17 mouse cellular contexts compared by ENCODE assay signal in genomic region chr1:194930706-194931105, GRCm38 (mm10). TPM values are rescaled to one million over a fixed set of nuclear protein-coding genes. Genes with fewer than 3 reads are reported as not detected.
DNase-seq lines count a peak whose midpoint lies in the region; ATAC-seq and TF ChIP-seq lines count a peak whose summit lies in the region.
"Had no signal": no experiment of that assay in that cellular context is flagged by ENCODE, and none has a peak within 500 bp of the region (broad histone marks: within the 10 kb centered on the region; RNA-seq: fewer than 3 reads in every experiment).

No protein-coding gene starts in this region.

- H3K27ac ChIP-seq in forebrain, postnatal 0 days (ENCODE audit: low read depth, low read length) = peak overlapping the region; percentile 40; the same call in 1 of the 2 replicates
- H3K27ac ChIP-seq in forebrain, embryonic 12.5 days = no peak overlapping the region
- H3K27ac ChIP-seq in left cerebral cortex, adult 2 months = peak overlapping the region; percentile 61; the same call in 1 of the 2 replicates
- peak overlapping the region; percentile 74; the same call in 1 of the 2 replicates for H3K27ac ChIP-seq in embryonic fibroblast, embryonic 13.5 days (ENCODE audit: insufficient read depth, low read length)
- H3K27ac ChIP-seq: liver, embryonic 14.5 days; neural tube, embryonic 12.5 days had no signal

- no peak for DNase-seq in forebrain, postnatal 0 days
- DNase-seq in left cerebral cortex, adult 2 months (ENCODE audit: extremely low spot score in 1 of 2, low spot score in 2 of 2) = no peak
- DNase-seq in left cerebral cortex, postnatal 36 days (ENCODE audit: low spot score in 2 of 2) = no peak
- peak; percentile 76 for DNase-seq in skeletal muscle tissue, adult 2 months (ENCODE audit: low read depth, low spot score)
- no peak for DNase-seq in right cerebral cortex, adult 18-20 months
- no peak for DNase-seq in kidney, adult 9 months
- DNase-seq: cerebellum, adult 11-12 months; kidney, postnatal 10 days; retina, postnatal 1 day; thymus, postnatal 14 days had no signal

- H3K27me3 ChIP-seq in forebrain, postnatal 0 days (ENCODE audit: insufficient read depth, low read length) = no peaks in the 10 kb centered on the region
- no peaks in the 10 kb centered on the region for H3K27me3 ChIP-seq in forebrain, embryonic 12.5 days
- H3K27me3 ChIP-seq: neural tube, embryonic 12.5 days; Patski had no signal

- no peak overlapping the region for H3K4me2 ChIP-seq in forebrain, postnatal 0 days (ENCODE audit: low read depth)
- no peak overlapping the region for H3K4me2 ChIP-seq in forebrain, embryonic 12.5 days
- H3K4me2 ChIP-seq: neural tube, embryonic 12.5 days had no signal

- H3K9me3 ChIP-seq in forebrain, postnatal 0 days (ENCODE audit: low read length) = no peaks in the 10 kb centered on the region
- H3K9me3 ChIP-seq in forebrain, embryonic 12.5 days = no peaks in the 10 kb centered on the region
- H3K9me3 ChIP-seq: neural tube, embryonic 12.5 days had no signal

- intact Hi-C loops in left cerebral cortex, adult 2 months (cut with DNase I) = no loop called here
- intact Hi-C loops in left cerebral cortex, postnatal 36 days (cut with DNase I) = no loop called here

- TF ChIP-seq POLR2A in embryonic fibroblast, embryonic 13.5 days (IDR thresholded peaks at IDR 0.05; ENCODE audit: low read depth, low read length) = no peak

- ATAC-seq in forebrain, postnatal 0 days = no peak
- no peak for ATAC-seq in forebrain, embryonic 12.5 days (ENCODE audit: low FRiP score)
- ATAC-seq: inflammation-experienced regulatory T-cells, adult 6 months; midbrain, embryonic 16.5 days; Patski had no signal

- H3K9ac ChIP-seq in forebrain, postnatal 0 days = no peak overlapping the region
- no peak overlapping the region for H3K9ac ChIP-seq in forebrain, embryonic 12.5 days
- H3K9ac ChIP-seq: liver, embryonic 14.5 days; neural tube, embryonic 12.5 days had no signal

- H3K4me3 ChIP-seq in forebrain, postnatal 0 days (ENCODE audit: low read depth, low read length) = no peak overlapping the region
- H3K4me3 ChIP-seq in forebrain, embryonic 12.5 days (replicated peaks) = no peak overlapping the region
- H3K4me3 ChIP-seq in left cerebral cortex, adult 2 months = no peak overlapping the region
- H3K4me3 ChIP-seq in embryonic fibroblast, embryonic 13.5 days (ENCODE audit: insufficient read depth, low read length) = no peak overlapping the region
- H3K4me3 ChIP-seq: neural tube, embryonic 12.5 days had no signal

- H3K4me1 ChIP-seq in forebrain, postnatal 0 days (ENCODE audit: insufficient read depth) = no peaks in the 10 kb centered on the region
- peaks cover 2% of the 10 kb centered on the region; the same call in 1 of the 2 replicates for H3K4me1 ChIP-seq in forebrain, embryonic 12.5 days
- peaks cover 4% of the 10 kb centered on the region; the same call in 1 of the 2 replicates for H3K4me1 ChIP-seq in embryonic fibroblast, embryonic 13.5 days (ENCODE audit: control insufficient read depth, insufficient read depth, low read length)
- H3K4me1 ChIP-seq: neural tube, embryonic 12.5 days had no signal

- no peak for TF ChIP-seq CTCF in forebrain, postnatal 0 days (IDR thresholded peaks at IDR 0.05; ENCODE audit: low read depth)
- no peak for TF ChIP-seq CTCF in left cerebral cortex, adult 2 months (IDR thresholded peaks at IDR 0.05)
- TF ChIP-seq CTCF in embryonic fibroblast, embryonic 13.5 days (IDR thresholded peaks at IDR 0.05; ENCODE audit: borderline replicate concordance, insufficient read depth, low read length) = no peak

- no peaks in the 10 kb centered on the region for H3K36me3 ChIP-seq in forebrain, postnatal 0 days (ENCODE audit: insufficient read depth)
- H3K36me3 ChIP-seq in forebrain, embryonic 12.5 days (replicated peaks) = no peaks in the 10 kb centered on the region
- H3K36me3 ChIP-seq: neural tube, embryonic 12.5 days had no signal

RNA-seq across cellular contexts. Expression of gene Cd34, which starts 7.9 kb away (rescaled TPM):
- total RNA-seq in forebrain, postnatal 0 days (2014; rRNA removed) = 23.2 and 23.9 TPM in 2 replicates
- polyA plus RNA-seq in forebrain, postnatal 0 days (2015; fragmentation: Nextera tagmentation; extraction: Ambion mirVana) = 22.0 and 24.5 TPM in 2 replicates
- 35.8 and 36.5 TPM in 2 replicates for polyA plus RNA-seq in forebrain, embryonic 12.5 days (2016; fragmentation: Nextera tagmentation; extraction: Ambion mirVana)
- 10 to 100 TPM; 57.8 to 66.1 TPM for total RNA-seq in left cerebral cortex, adult 2 months (2021)
- total RNA-seq in left cerebral cortex, postnatal 36 days (2021) = 10 to 100 TPM; 52.1 to 77.5 TPM
- 7.1 and 7.8 TPM in 2 replicates for polyA plus RNA-seq in embryonic fibroblast, embryonic 13.5 days (2011; ENCODE audit: insufficient read length, low read depth, missing spikeins)
